Mouse (Mus musculus): Measurements from ENCODE around the gene Ncf2. TPM values are rescaled to one million over a fixed set of nuclear protein-coding genes. Genes with fewer than 3 reads are reported as not detected.
A peak's percentile ranks its signal among the peaks of the same experiment; 100 is the strongest.
"Not testable (repeated sequence)": the region's sequence is repeated elsewhere in the genome, so short reads cannot be mapped to it uniquely, and the experiment has no call there.

The Ncf2 gene
- polyA plus RNA-seq, 1 experiment from 2014 or later: 4.7 TPM

GRCm38 (mm10) chr1:152774601-152775000, 25.4 kb upstream of the Ncf2 start:
- not testable (repeated sequence) for H3K27me3 ChIP-seq (ENCODE audit: control insufficient read depth, insufficient read depth, low read length); H3K9ac ChIP-seq (ENCODE audit: low read depth, low read length); ATAC-seq (replicated peaks; ENCODE audit: insufficient number of reproducible peaks, low FRiP score, low TSS enrichment); H3K27ac ChIP-seq (ENCODE audit: low read depth, low read length); H3K4me3 ChIP-seq (ENCODE audit: low read depth, low read length); H3K4me1 ChIP-seq (ENCODE audit: control insufficient read depth, insufficient read depth, low read length); H3K9me3 ChIP-seq (replicated peaks; ENCODE audit: control insufficient read depth, low read length); H3K4me2 ChIP-seq
- peaks cover 22% of the 10 kb centered on the region for H3K36me3 ChIP-seq (ENCODE audit: control insufficient read depth, insufficient read depth, low read length)
- WGBS (ENCODE audit: insufficient replicate concordance): 89% methylated on average over 3 of the region's 3 CpGs

- Histone ChIP-seq H3K27me3 (ENCODE audit: control insufficient read depth, insufficient read depth, low read length) (no peaks in the 10 kb centered on the region), H3K4me2 (peak overlapping the region; percentile 22; the same call in 1 of the 2 replicates)
- WGBS (ENCODE audit: insufficient replicate concordance): 25% methylated on average over 10 of the region's 10 CpGs
Observed at GRCm38 (mm10) chr1:152779071-152779737, 20.8 kb upstream of the Ncf2 start.

GRCm38 (mm10) chr1:152784620-152785019, 15.4 kb upstream of the Ncf2 start:
- Histone ChIP-seq H3K27me3 (ENCODE audit: control insufficient read depth, insufficient read depth, low read length) (no peaks in the 10 kb centered on the region), H3K36me3 (ENCODE audit: control insufficient read depth, insufficient read depth, low read length) (no peaks in the 10 kb centered on the region), H3K9ac (ENCODE audit: low read depth, low read length) (no peak overlapping the region), H3K9me3 (replicated peaks; ENCODE audit: control insufficient read depth, low read length) (no peaks in the 10 kb centered on the region), H3K27ac (ENCODE audit: low read depth, low read length) (no peak overlapping the region), H3K4me3 (ENCODE audit: low read depth, low read length) (no peak overlapping the region), H3K4me1 (ENCODE audit: control insufficient read depth, insufficient read depth, low read length) (no peaks in the 10 kb centered on the region), H3K4me2 (no peak overlapping the region)
- no peak for ATAC-seq (replicated peaks; ENCODE audit: insufficient number of reproducible peaks, low FRiP score, low TSS enrichment)
- WGBS (ENCODE audit: insufficient replicate concordance): 95% methylated on average over 8 of the region's 8 CpGs

More at GRCm38 (mm10) chr1:152779071-152779737, 20.8 kb upstream of the Ncf2 start:
- ATAC-seq (replicated peaks; ENCODE audit: insufficient number of reproducible peaks, low FRiP score, low TSS enrichment): 0 out of 2 replicates have a peak, but pooled peaks have one; percentile 52
- no peaks in the 10 kb centered on the region; the same call in 1 of the 2 replicates for H3K4me1 ChIP-seq (ENCODE audit: control insufficient read depth, insufficient read depth, low read length)
- H3K9me3 ChIP-seq (replicated peaks; ENCODE audit: control insufficient read depth, low read length): no peaks in the 10 kb centered on the region
- no peak overlapping the region for H3K4me3 ChIP-seq (ENCODE audit: low read depth, low read length)
- no peak overlapping the region for H3K9ac ChIP-seq (ENCODE audit: low read depth, low read length)
- peaks cover 6% of the 10 kb centered on the region; the same call in 1 of the 2 replicates for H3K36me3 ChIP-seq (ENCODE audit: control insufficient read depth, insufficient read depth, low read length)
- no peak overlapping the region for H3K27ac ChIP-seq (ENCODE audit: low read depth, low read length)

- H3K9me3 ChIP-seq (replicated peaks; ENCODE audit: control insufficient read depth, low read length); H3K4me3 ChIP-seq (ENCODE audit: low read depth, low read length); H3K4me1 ChIP-seq (ENCODE audit: control insufficient read depth, insufficient read depth, low read length); H3K27ac ChIP-seq (ENCODE audit: low read depth, low read length); H3K36me3 ChIP-seq (ENCODE audit: control insufficient read depth, insufficient read depth, low read length); H3K4me2 ChIP-seq; H3K27me3 ChIP-seq (ENCODE audit: control insufficient read depth, insufficient read depth, low read length); H3K9ac ChIP-seq (ENCODE audit: low read depth, low read length); ATAC-seq (replicated peaks; ENCODE audit: insufficient number of reproducible peaks, low FRiP score, low TSS enrichment): not testable (repeated sequence)
- 74% methylated on average over 3 of the region's 3 CpGs for WGBS (ENCODE audit: insufficient replicate concordance)
Observed at GRCm38 (mm10) chr1:152785446-152785845, 14.5 kb upstream of the Ncf2 start.

- WGBS (ENCODE audit: insufficient replicate concordance): 78% methylated on average over 4 of the region's 4 CpGs
- ATAC-seq (replicated peaks; ENCODE audit: insufficient number of reproducible peaks, low FRiP score, low TSS enrichment): no peak
- no peaks in the 10 kb centered on the region for H3K9me3 ChIP-seq (replicated peaks; ENCODE audit: control insufficient read depth, low read length)
Observed at GRCm38 (mm10) chr1:152786953-152787352, 13.0 kb upstream of the Ncf2 start.

GRCm38 (mm10) chr1:152788121-152788660, 11.8 kb upstream of the Ncf2 start:
- Histone ChIP-seq H3K36me3 (ENCODE audit: control insufficient read depth, insufficient read depth, low read length) (no peaks in the 10 kb centered on the region), H3K27ac (ENCODE audit: low read depth, low read length) (no peak overlapping the region), H3K27me3 (ENCODE audit: control insufficient read depth, insufficient read depth, low read length) (no peaks in the 10 kb centered on the region), H3K4me1 (ENCODE audit: control insufficient read depth, insufficient read depth, low read length) (peaks cover 16% of the 10 kb centered on the region), H3K9ac (ENCODE audit: low read depth, low read length) (no peak overlapping the region), H3K9me3 (replicated peaks; ENCODE audit: control insufficient read depth, low read length) (no peaks in the 10 kb centered on the region), H3K4me2 (no peak overlapping the region), H3K4me3 (ENCODE audit: low read depth, low read length) (no peak overlapping the region)
- 51% methylated on average over 4 of the region's 4 CpGs for WGBS (ENCODE audit: insufficient replicate concordance)
- no peak for ATAC-seq (replicated peaks; ENCODE audit: insufficient number of reproducible peaks, low FRiP score, low TSS enrichment)

More at GRCm38 (mm10) chr1:152786953-152787352, 13.0 kb upstream of the Ncf2 start:
- Histone ChIP-seq H3K4me3 (ENCODE audit: low read depth, low read length) (no peak overlapping the region), H3K36me3 (ENCODE audit: control insufficient read depth, insufficient read depth, low read length) (no peaks in the 10 kb centered on the region), H3K9ac (ENCODE audit: low read depth, low read length) (no peak overlapping the region), H3K4me2 (no peak overlapping the region), H3K27ac (ENCODE audit: low read depth, low read length) (no peak overlapping the region), H3K27me3 (ENCODE audit: control insufficient read depth, insufficient read depth, low read length) (no peaks in the 10 kb centered on the region), H3K4me1 (ENCODE audit: control insufficient read depth, insufficient read depth, low read length) (peaks cover 11% of the 10 kb centered on the region)

- no peak for ATAC-seq (replicated peaks; ENCODE audit: insufficient number of reproducible peaks, low FRiP score, low TSS enrichment)
- Histone ChIP-seq H3K27ac (ENCODE audit: low read depth, low read length) (peak overlapping the region; percentile 82), H3K27me3 (ENCODE audit: control insufficient read depth, insufficient read depth, low read length) (no peaks in the 10 kb centered on the region), H3K9ac (ENCODE audit: low read depth, low read length) (no peak overlapping the region), H3K9me3 (replicated peaks; ENCODE audit: control insufficient read depth, low read length) (no peaks in the 10 kb centered on the region), H3K4me2 (peak overlapping the region; percentile 45), H3K4me1 (ENCODE audit: control insufficient read depth, insufficient read depth, low read length) (peaks cover 22% of the 10 kb centered on the region), H3K36me3 (ENCODE audit: control insufficient read depth, insufficient read depth, low read length) (no peaks in the 10 kb centered on the region), H3K4me3 (ENCODE audit: low read depth, low read length) (no peak overlapping the region)
- WGBS (ENCODE audit: insufficient replicate concordance): 21% methylated on average over 12 of the region's 12 CpGs
Observed at GRCm38 (mm10) chr1:152790254-152790653, 9.7 kb upstream of the Ncf2 start.

GRCm38 (mm10) chr1:152790821-152791220, 9.2 kb upstream of the Ncf2 start:
- H3K4me1 ChIP-seq (ENCODE audit: control insufficient read depth, insufficient read depth, low read length): peaks cover 22% of the 10 kb centered on the region
- H3K27ac ChIP-seq (ENCODE audit: low read depth, low read length): peak overlapping the region; percentile 82
- H3K4me3 ChIP-seq (ENCODE audit: low read depth, low read length): no peak overlapping the region
- peak; percentile 74 for ATAC-seq (replicated peaks; ENCODE audit: insufficient number of reproducible peaks, low FRiP score, low TSS enrichment)
- no peaks in the 10 kb centered on the region for H3K9me3 ChIP-seq (replicated peaks; ENCODE audit: control insufficient read depth, low read length)
- 5% methylated on average over 6 of the region's 6 CpGs for WGBS (ENCODE audit: insufficient replicate concordance)
- peak overlapping the region; percentile 45 for H3K4me2 ChIP-seq
- H3K36me3 ChIP-seq (ENCODE audit: control insufficient read depth, insufficient read depth, low read length): no peaks in the 10 kb centered on the region
- no peaks in the 10 kb centered on the region for H3K27me3 ChIP-seq (ENCODE audit: control insufficient read depth, insufficient read depth, low read length)
- no peak overlapping the region for H3K9ac ChIP-seq (ENCODE audit: low read depth, low read length)

GRCm38 (mm10) chr1:152791269-152791668, 8.7 kb upstream of the Ncf2 start:
- Histone ChIP-seq H3K9me3 (replicated peaks; ENCODE audit: control insufficient read depth, low read length) (no peaks in the 10 kb centered on the region), H3K27ac (ENCODE audit: low read depth, low read length) (peak overlapping the region; percentile 82), H3K27me3 (ENCODE audit: control insufficient read depth, insufficient read depth, low read length) (no peaks in the 10 kb centered on the region), H3K4me2 (peak overlapping the region; percentile 45), H3K4me3 (ENCODE audit: low read depth, low read length) (no peak overlapping the region), H3K4me1 (ENCODE audit: control insufficient read depth, insufficient read depth, low read length) (peaks cover 22% of the 10 kb centered on the region), H3K36me3 (ENCODE audit: control insufficient read depth, insufficient read depth, low read length) (no peaks in the 10 kb centered on the region), H3K9ac (ENCODE audit: low read depth, low read length) (no peak overlapping the region)
- ATAC-seq (replicated peaks; ENCODE audit: insufficient number of reproducible peaks, low FRiP score, low TSS enrichment): peak; percentile 62
- 22% methylated on average over 4 of the region's 4 CpGs for WGBS (ENCODE audit: insufficient replicate concordance)

Data from heart, embryonic 11.5 days (tissue).